ENCODE assay signal across 8 mouse cellular contexts in genomic region chr11:23633879-23634215, GRCm38 (mm10). TPM values are rescaled to one million over a fixed set of nuclear protein-coding genes. Genes with fewer than 3 reads are reported as not detected.
DNase-seq lines count a peak whose midpoint lies in the region; ATAC-seq and TF ChIP-seq lines count a peak whose summit lies in the region.

No protein-coding gene starts in this region.

- 5% methylated on average over 7 of the region's 7 CpGs for WGBS in kidney, postnatal 0 days
- WGBS in embryonic facial prominence, embryonic 13.5 days, result 7% methylated on average over 7 of the region's 7 CpGs
- 6% methylated on average over 7 of the region's 7 CpGs for WGBS in hindbrain, postnatal 0 days

- intact Hi-C loops in left cerebral cortex, postnatal 10 days (cut with DNase I), result loop anchor here (2.0 kb wide), 1 partner anchor 33 kb away; no protein-coding TSS in a partner anchor

- TF ChIP-seq POLR2A in myocyte (IDR thresholded peaks at IDR 0.05; ENCODE audit: insufficient read length, low read depth), result no peak

- no peaks in the 10 kb centered on the region for H3K79me2 ChIP-seq in myocyte (ENCODE audit: control insufficient read depth, insufficient read depth)

- peak overlapping the region; percentile 90 for H3K4me3 ChIP-seq in kidney, postnatal 0 days (replicated peaks; ENCODE audit: low read depth, low read length)
- peak overlapping the region; percentile 88 for H3K4me3 ChIP-seq in embryonic facial prominence, embryonic 13.5 days
- peak overlapping the region; percentile 79 for H3K4me3 ChIP-seq in hindbrain, postnatal 0 days (ENCODE audit: low read length)
- peak overlapping the region; percentile 34 for H3K4me3 ChIP-seq in myocyte

- no peak; the same call in 1 of the 2 replicates for ATAC-seq in kidney, postnatal 0 days (replicated peaks; ENCODE audit: low FRiP score, low read depth)
- 0 out of 2 replicates have a peak, but pooled peaks have one; percentile 10 for ATAC-seq in embryonic facial prominence, embryonic 13.5 days (ENCODE audit: insufficient number of reproducible peaks, insufficient read depth, low FRiP score, low TSS enrichment, low read depth)
- no peak for ATAC-seq in hindbrain, postnatal 0 days

- TF ChIP-seq CTCF in kidney, postnatal 0 days (IDR thresholded peaks at IDR 0.05; ENCODE audit: low read depth), result no peak
- TF ChIP-seq CTCF in hindbrain, postnatal 0 days (IDR thresholded peaks at IDR 0.05; ENCODE audit: low read depth), result no peak

- no peaks in the 10 kb centered on the region for H3K36me3 ChIP-seq in kidney, postnatal 0 days (ENCODE audit: insufficient read depth, low read length)
- peaks cover 7% of the 10 kb centered on the region for H3K36me3 ChIP-seq in embryonic facial prominence, embryonic 13.5 days
- H3K36me3 ChIP-seq in hindbrain, postnatal 0 days (ENCODE audit: insufficient read depth, low read length), result no peaks in the 10 kb centered on the region
- H3K36me3 ChIP-seq in myocyte (ENCODE audit: control insufficient read depth, insufficient read depth), result no peaks in the 10 kb centered on the region

- no peaks in the 10 kb centered on the region for H3K4me1 ChIP-seq in kidney, postnatal 0 days (replicated peaks; ENCODE audit: insufficient read depth, low read length)
- 0 out of 2 replicates have a peak, but pooled peaks cover 3% of the 10 kb centered on the region for H3K4me1 ChIP-seq in embryonic facial prominence, embryonic 13.5 days
- H3K4me1 ChIP-seq in hindbrain, postnatal 0 days (ENCODE audit: insufficient read depth, low read length), result no peaks in the 10 kb centered on the region

- H3K27ac ChIP-seq in kidney, postnatal 0 days, result no peak overlapping the region
- H3K27ac ChIP-seq in embryonic facial prominence, embryonic 13.5 days, result no peak overlapping the region
- H3K27ac ChIP-seq in hindbrain, postnatal 0 days, result peak overlapping the region; percentile 96

- no peaks in the 10 kb centered on the region for H3K9me3 ChIP-seq in kidney, postnatal 0 days (replicated peaks; ENCODE audit: low read length)
- no peaks in the 10 kb centered on the region for H3K9me3 ChIP-seq in embryonic facial prominence, embryonic 13.5 days
- no peaks in the 10 kb centered on the region for H3K9me3 ChIP-seq in hindbrain, postnatal 0 days (ENCODE audit: low read length)

- no peak for DNase-seq in kidney, postnatal 0 days (ENCODE audit: low spot score)
- no peak for DNase-seq in kidney, postnatal 4 days
- DNase-seq in hindbrain, postnatal 0 days (ENCODE audit: low spot score), result no peak
- DNase-seq in left cerebral cortex, postnatal 10 days (ENCODE audit: extremely low spot score in 1 of 2, low spot score in 2 of 2), result no peak
- DNase-seq in kidney, adult 11 months, result no peak
- no peak for DNase-seq in natural killer cell, adult 2 months (ENCODE audit: low spot score in 2 of 2)

- peak overlapping the region; percentile 79 for H3ac ChIP-seq in myocyte (ENCODE audit: control insufficient read depth, insufficient read length)

- H3K4me2 ChIP-seq in kidney, postnatal 0 days (ENCODE audit: low read length), result peak overlapping the region; percentile 96
- H3K4me2 ChIP-seq in embryonic facial prominence, embryonic 13.5 days, result peak overlapping the region; percentile 86
- H3K4me2 ChIP-seq in hindbrain, postnatal 0 days (ENCODE audit: low read depth, low read length), result peak overlapping the region; percentile 75
- H3K4me2 ChIP-seq in myocyte (ENCODE audit: low read depth), result peak overlapping the region; percentile 88

- no peak overlapping the region for H3K9ac ChIP-seq in kidney, postnatal 0 days (ENCODE audit: low read depth, low read length)
- peak overlapping the region; percentile 17; the same call in 1 of the 2 replicates for H3K9ac ChIP-seq in embryonic facial prominence, embryonic 13.5 days
- peak overlapping the region; percentile 96; the same call in 1 of the 2 replicates for H3K9ac ChIP-seq in hindbrain, postnatal 0 days (replicated peaks; ENCODE audit: low read length)

- H3K27me3 ChIP-seq in kidney, postnatal 0 days (ENCODE audit: insufficient read depth, low read length), result no peaks in the 10 kb centered on the region
- H3K27me3 ChIP-seq in embryonic facial prominence, embryonic 13.5 days, result no peaks in the 10 kb centered on the region
- no peaks in the 10 kb centered on the region for H3K27me3 ChIP-seq in hindbrain, postnatal 0 days (ENCODE audit: insufficient read depth, low read length)
- no peaks in the 10 kb centered on the region for H3K27me3 ChIP-seq in myocyte (ENCODE audit: control insufficient read depth, insufficient read depth, insufficient read length)

TF ChIP-seq in myocyte, 11 proteins besides CTCF, POLR2A, EP300 and RAD21:
- TF ChIP-seq TCF3 (IDR thresholded peaks at IDR 0.05; ENCODE audit: insufficient read length, low read depth) (no peak), MAX (IDR thresholded peaks at IDR 0.05; ENCODE audit: low read depth) (no peak), TCF12 (IDR thresholded peaks at IDR 0.05; ENCODE audit: insufficient read depth, poor library complexity, severe bottlenecking) (no peak), MYOD1 (IDR thresholded peaks at IDR 0.05; ENCODE audit: control insufficient read depth in 1 of 3, insufficient read length in 2 of 3, low read depth in 2 of 3) (no peak), POLR2AphosphoS2 (IDR thresholded peaks at IDR 0.05; ENCODE audit: insufficient read length, low read depth) (no peak), CEBPB (IDR thresholded peaks at IDR 0.05; ENCODE audit: insufficient read depth, poor library complexity, severe bottlenecking) (no peak), SRF (IDR thresholded peaks at IDR 0.05; ENCODE audit: control insufficient read depth, insufficient read length, low read depth) (no peak), USF1 (IDR thresholded peaks at IDR 0.05; ENCODE audit: low read depth) (no peak), REST (IDR thresholded peaks at IDR 0.05; ENCODE audit: insufficient read depth, insufficient read length) (no peak), MYOG (IDR thresholded peaks at IDR 0.05; ENCODE audit: control insufficient read depth in 1 of 3, insufficient read depth in 1 of 3, insufficient read length in 2 of 3, low read depth in 2 of 3) (no peak), E2F4 (IDR thresholded peaks at IDR 0.05; ENCODE audit: insufficient read depth) (no peak)

RNA-seq across cellular contexts. Expression of gene 0610010F05Rik, which starts 0.4 kb away (rescaled TPM):
- 22.5 and 23.7 TPM in 2 replicates for polyA plus RNA-seq in kidney, postnatal 0 days (2015; fragmentation: Nextera tagmentation; extraction: Ambion mirVana)
- polyA plus RNA-seq in embryonic facial prominence, embryonic 13.5 days (2015; fragmentation: Nextera tagmentation; extraction: Ambion mirVana), result 25.6 and 28.7 TPM in 2 replicates
- total RNA-seq in hindbrain, postnatal 0 days (2014; rRNA removed), result 52.1 and 71.0 TPM in 2 replicates
- polyA plus RNA-seq in hindbrain, postnatal 0 days (2015; fragmentation: Nextera tagmentation; extraction: Ambion mirVana), result 122 and 124 TPM in 2 replicates
- 3.1 TPM for polyA plus RNA-seq in myocyte (2012; fragmentation: generic; extraction: Trizol)
- 10 to 100 TPM; 71.0 to 75.2 TPM for total RNA-seq in left cerebral cortex, postnatal 10 days (2021)

RNA-seq across cellular contexts. Expression of gene Pus10, which starts 31.6 kb away (rescaled TPM):
- 19.3 and 20.2 TPM in 2 replicates for polyA plus RNA-seq in kidney, postnatal 0 days (2015; fragmentation: Nextera tagmentation; extraction: Ambion mirVana)
- polyA plus RNA-seq in embryonic facial prominence, embryonic 13.5 days (2015; fragmentation: Nextera tagmentation; extraction: Ambion mirVana), result 23.5 and 28.2 TPM in 2 replicates
- 9.0 and 11.8 TPM in 2 replicates for total RNA-seq in hindbrain, postnatal 0 days (2014; rRNA removed)
- 7.8 and 8.5 TPM in 2 replicates for polyA plus RNA-seq in hindbrain, postnatal 0 days (2015; fragmentation: Nextera tagmentation; extraction: Ambion mirVana)
- 4.3 TPM for polyA plus RNA-seq in myocyte (2012; fragmentation: generic; extraction: Trizol)
- total RNA-seq in left cerebral cortex, postnatal 10 days (2021), result 10 to 100 TPM; 13.5 to 17.2 TPM

RNA-seq across cellular contexts. Expression of gene Pex13, which starts 31.9 kb away (rescaled TPM):
- polyA plus RNA-seq in kidney, postnatal 0 days (2015; fragmentation: Nextera tagmentation; extraction: Ambion mirVana), result 32.4 and 32.9 TPM in 2 replicates
- polyA plus RNA-seq in embryonic facial prominence, embryonic 13.5 days (2015; fragmentation: Nextera tagmentation; extraction: Ambion mirVana), result 41.3 and 42.5 TPM in 2 replicates
- total RNA-seq in hindbrain, postnatal 0 days (2014; rRNA removed), result 16.1 and 19.5 TPM in 2 replicates
- 27.8 and 28.8 TPM in 2 replicates for polyA plus RNA-seq in hindbrain, postnatal 0 days (2015; fragmentation: Nextera tagmentation; extraction: Ambion mirVana)
- 12.3 TPM for polyA plus RNA-seq in myocyte (2012; fragmentation: generic; extraction: Trizol)
- total RNA-seq in left cerebral cortex, postnatal 10 days (2021), result 10 to 100 TPM; 17.9 to 25.8 TPM

Comparison
In these comparisons a context has a peak if more than half of its experiments do, and no peak if none do; other contexts are left out.
1. H3K4me3 ChIP-seq: peak in every context shown above with its lines; median percentile 90 in kidney, postnatal 0 days; 88 in embryonic facial prominence, embryonic 13.5 days; 79 in hindbrain, postnatal 0 days; 34 in myocyte.